Mouse (Mus musculus) myocyte (in vitro differentiated cells): Measurements from ENCODE around the gene Cdc6.

Source experiments
- CEBPB ChIP-seq: IDR thresholded peaks from 2 replicates; pipeline ENCODE4 v1.6.1; 2011; ENCODE audit warnings: mild to moderate bottlenecking, moderate library complexity; ENCODE audit not compliant: poor library complexity, insufficient read depth, severe bottlenecking
- E2F4 ChIP-seq: IDR thresholded peaks from one replicate; pipeline ENCODE4 v1.6.1; 2011; ENCODE audit warnings: mild to moderate bottlenecking, control low read depth, moderate library complexity; ENCODE audit not compliant: insufficient read depth
- MAX ChIP-seq: IDR thresholded peaks from one replicate; pipeline ENCODE4 v1.6.1; 2011; ENCODE audit warnings: low read depth, mild to moderate bottlenecking, control low read depth
- POLR2A ChIP-seq: IDR thresholded peaks from one replicate; pipeline ENCODE4 v1.6.1; 2011; ENCODE audit warnings: low read depth, mild to moderate bottlenecking, control low read depth, moderate library complexity; ENCODE audit not compliant: insufficient read length
- POLR2AphosphoS2 ChIP-seq: IDR thresholded peaks from one replicate; pipeline ENCODE4 v1.6.1; 2011; ENCODE audit warnings: low read depth, control low read depth; ENCODE audit not compliant: insufficient read length
- SRF ChIP-seq: IDR thresholded peaks from one replicate; pipeline ENCODE4 v1.6.1; 2011; ENCODE audit warnings: low read depth; ENCODE audit not compliant: control insufficient read depth, insufficient read length
- TCF12 ChIP-seq: IDR thresholded peaks from one replicate; pipeline ENCODE4 v1.6.1; 2011; ENCODE audit warnings: mild to moderate bottlenecking, control low read depth; ENCODE audit not compliant: poor library complexity, insufficient read depth, severe bottlenecking
- TCF3 ChIP-seq: IDR thresholded peaks from one replicate; pipeline ENCODE4 v1.6.1; 2011; ENCODE audit warnings: low read depth, control low read depth; ENCODE audit not compliant: insufficient read length
- USF1 ChIP-seq: IDR thresholded peaks from one replicate; pipeline ENCODE4 v1.6.1; 2011; ENCODE audit warnings: low read depth, mild to moderate bottlenecking, control low read depth, moderate library complexity

DNA sequence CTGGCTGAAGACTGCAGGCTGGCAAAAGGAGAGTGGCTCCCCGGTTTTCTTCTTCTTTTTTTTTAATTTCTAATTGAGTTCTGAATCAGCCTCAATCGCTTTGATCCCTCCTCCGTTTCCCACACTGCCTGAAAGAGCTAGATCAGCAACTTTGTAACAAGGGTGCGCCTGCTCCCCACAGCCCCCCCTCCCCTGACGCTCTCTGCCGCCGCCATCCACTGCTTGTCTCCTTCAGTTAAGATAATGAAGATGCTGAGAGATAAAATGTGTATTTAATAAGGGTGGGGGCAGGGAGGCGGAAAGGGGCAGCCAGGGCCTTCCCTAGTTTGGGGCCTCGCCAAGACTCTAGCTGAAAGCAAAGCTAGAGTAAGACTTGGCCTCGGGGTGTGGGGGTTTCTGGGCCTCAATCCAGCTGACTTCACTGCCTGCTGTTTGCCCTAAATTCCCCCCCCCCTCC lies 17.7 kb downstream of the Cdc6 start:
- TF ChIP-seq POLR2AphosphoS2 (no peak), USF1 (no peak), SRF (no peak), POLR2A (no peak), MAX (no peak), E2F4 (no peak), TCF3 (no peak), CEBPB (no peak), TCF12 (no peak)
